Mouse (Mus musculus) liver, adult 2 months (tissue): ENCODE data around the gene Gli1. TPM values are rescaled to one million over a fixed set of nuclear protein-coding genes. Genes with fewer than 3 reads are reported as not detected.

Experiments used
- DNase-seq: peaks from one replicate; pipeline ENCODE4 v3.0.0-alpha.2; 2011; ENCODE audit warnings: low read depth, low spot score; ENCODE audit errors: extremely low read depth
- H3K27ac ChIP-seq: fragments of 200-500 bp; replicated peaks from 2 replicates; pipeline ENCODE4 v1.5.1; 2012; ENCODE audit warnings: low read depth, mild to moderate bottlenecking, control low read depth, inconsistent platforms, low read length; ENCODE audit not compliant: insufficient read depth
- H3K27me3 ChIP-seq: fragments of 200-500 bp; 2 replicates; pipeline ENCODE4 v1.6.1; 2012; ENCODE audit warnings: mild to moderate bottlenecking, moderate library complexity, low read length, inconsistent platforms; ENCODE audit not compliant: control insufficient read depth, insufficient read depth
- H3K36me3 ChIP-seq: fragments of 200-500 bp; 2 replicates; pipeline ENCODE4 v1.6.1; 2012; ENCODE audit warnings: low read length, inconsistent platforms; ENCODE audit not compliant: control insufficient read depth, insufficient read depth
- H3K4me1 ChIP-seq: fragments of 200-500 bp; 2 replicates; pipeline ENCODE4 v1.6.1; 2011; ENCODE audit warnings: low read length; ENCODE audit not compliant: control insufficient read depth, insufficient read depth
- H3K4me3 ChIP-seq: fragments of 200-500 bp; 2 replicates; pipeline ENCODE4 v1.5.1; 2011; ENCODE audit warnings: low read depth, mild to moderate bottlenecking, control low read depth, low read length, moderate library complexity; ENCODE audit not compliant: insufficient read depth
- H3K79me2 ChIP-seq: fragments of 200-500 bp; 2 replicates; pipeline ENCODE4 v1.6.1; 2012; ENCODE audit warnings: inconsistent platforms, mild to moderate bottlenecking, low read length, moderate library complexity; ENCODE audit not compliant: control insufficient read depth, insufficient read depth
- H3K9ac ChIP-seq: fragments of 200-500 bp; 2 replicates; pipeline ENCODE4 v1.6.1; 2012; ENCODE audit warnings: low read depth, mild to moderate bottlenecking, control low read depth, inconsistent platforms, low read length
- CTCF ChIP-seq: fragments of 200-500 bp; IDR thresholded peaks from 2 replicates; pipeline ENCODE4 v1.5.1; 2011; ENCODE audit warnings: low read depth, low read length, control low read depth
- POLR2A ChIP-seq: fragments of 200-500 bp; IDR thresholded peaks from 2 replicates; pipeline ENCODE4 v1.6.1; 2011; ENCODE audit warnings: low read length, control low read depth; ENCODE audit not compliant: insufficient read depth; ENCODE audit errors: extremely low read depth
- WGBS: fragments of 180-500 bp; shearing (Covaris S2); methylation state at CpG from one replicate; pipeline ENCODE4 v1.1.7; 2018; 5-methylcytosine and 5-hydroxymethylcytosine counted together
- polyA plus RNA-seq: library from polyadenylated mRNA; depleted of rRNA; stranded (reverse); fragments of >200 nt; gene quantifications from 2 replicates; pipeline ENCODE4 v1.2.3, GENCODE M21; 2012; rRNA removed
- total RNA-seq: library from RNA; depleted of rRNA; stranded (reverse); fragments of >200 nt; gene quantifications from 2 replicates; pipeline ENCODE4 v1.2.3, GENCODE M21; 2014; rRNA removed

Gli1 gene
- total RNA-seq (not detected in 2 replicates), polyA plus RNA-seq (0.04 TPM in 2 replicates)

GRCm38 (mm10) chr10:127341891-127342639 is at the start of gene Gli1:
Gene Gli1 (minus strand): TSS chr10:127341974.
- WGBS: 1% methylated on average over 29 of the region's 29 CpGs
- peaks cover 6% of the 10 kb centered on the region for H3K4me1 ChIP-seq
- TF ChIP-seq CTCF: peak; percentile 94
- TF ChIP-seq POLR2A: no peak
- no peaks in the 10 kb centered on the region for H3K79me2 ChIP-seq
- no peak within 1 kb of the TSS for H3K9ac ChIP-seq
- peaks cover 9% of the 10 kb centered on the region for H3K27me3 ChIP-seq
- DNase-seq: peak; percentile 75
- H3K4me3 ChIP-seq: peak within 1 kb of the TSS; percentile 16; the same call in 1 of the 2 replicates
- H3K27ac ChIP-seq: no peak within 1 kb of the TSS
- no peaks in the 10 kb centered on the region for H3K36me3 ChIP-seq

- Histone ChIP-seq H3K9ac (no peak overlapping the region; the same call in 1 of the 2 replicates), H3K27ac (peak overlapping the region; percentile 2; the same call in 1 of the 2 replicates), H3K4me3 (peak overlapping the region; percentile 58; the same call in 1 of the 2 replicates)
Measured at GRCm38 (mm10) chr10:127381743-127382134, 40.0 kb upstream of the Gli1 start.

DNA sequence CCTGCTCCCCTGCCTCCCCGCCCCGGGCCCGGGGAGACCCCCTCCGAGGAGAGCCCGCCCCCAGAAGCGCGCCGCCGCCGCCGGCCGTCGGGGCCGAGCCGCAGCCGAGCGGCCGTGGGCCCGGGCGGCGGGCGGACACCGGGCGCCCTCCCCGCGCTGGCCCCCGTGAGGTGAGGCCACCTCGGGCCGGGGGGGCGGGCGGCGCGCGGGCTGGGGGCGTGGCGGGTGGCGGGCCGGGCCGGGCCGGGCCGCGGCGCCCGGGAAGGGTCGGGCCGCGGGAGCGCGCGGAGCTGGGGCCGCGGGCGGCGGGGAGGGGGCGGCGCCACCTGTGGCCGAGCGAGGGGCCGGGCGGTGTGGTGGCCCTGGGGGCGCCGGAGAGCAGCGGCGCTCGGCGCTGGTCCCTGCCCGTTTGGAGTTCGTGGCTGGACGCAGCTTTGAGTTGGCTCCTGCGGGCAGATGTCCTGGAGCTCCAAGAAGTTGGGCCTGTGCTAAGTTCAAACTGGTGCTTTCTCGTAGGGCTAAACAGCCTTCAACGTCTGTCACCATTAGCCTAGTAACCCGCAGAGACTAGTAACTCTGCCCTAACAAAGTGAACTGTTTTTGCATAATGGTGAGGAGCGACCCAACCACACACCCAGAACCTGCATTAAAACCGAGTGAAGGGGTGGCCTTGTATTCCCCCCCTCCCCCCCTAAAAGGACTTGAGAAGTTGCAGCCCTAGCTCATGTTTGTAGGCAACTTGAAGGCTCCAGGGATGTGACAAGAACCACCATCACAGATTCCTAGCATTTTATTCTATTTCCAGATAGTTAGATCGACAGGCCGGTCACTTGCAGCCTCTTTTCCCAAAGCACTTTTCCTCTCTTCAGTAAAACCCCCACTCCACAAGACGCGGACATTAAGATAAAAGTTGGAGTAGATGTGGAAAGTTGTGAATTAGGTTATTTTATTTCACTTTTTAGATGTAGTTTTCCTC is 39.3 kb upstream of the Gli1 start:
- WGBS: 1% methylated on average over 63 of the region's 79 CpGs
- peaks cover 12% of the 10 kb centered on the region; the same call in 1 of the 2 replicates for H3K79me2 ChIP-seq
- H3K36me3 ChIP-seq: no peaks in the 10 kb centered on the region
- H3K9ac ChIP-seq: peak overlapping the region; percentile 75
- TF ChIP-seq CTCF (no peak), POLR2A (0 out of 2 replicates have a peak, but pooled peaks have one; percentile 20)
- H3K27me3 ChIP-seq: no peaks in the 10 kb centered on the region
- H3K4me1 ChIP-seq: peaks cover 9% of the 10 kb centered on the region
- peak overlapping the region; percentile 70 for H3K27ac ChIP-seq
- H3K4me3 ChIP-seq: peak overlapping the region; percentile 58
- peak; percentile 66 for DNase-seq

More at GRCm38 (mm10) chr10:127381743-127382134, 40.0 kb upstream of the Gli1 start:
- Histone ChIP-seq H3K4me1 (peaks cover 11% of the 10 kb centered on the region), H3K27me3 (no peaks in the 10 kb centered on the region), H3K79me2 (peaks cover 12% of the 10 kb centered on the region; the same call in 1 of the 2 replicates), H3K36me3 (no peaks in the 10 kb centered on the region)
- WGBS: 21% methylated on average over 2 of the region's 2 CpGs
- TF ChIP-seq POLR2A: no peak
- TF ChIP-seq CTCF: no peak
- peak; percentile 64 for DNase-seq

DNA sequence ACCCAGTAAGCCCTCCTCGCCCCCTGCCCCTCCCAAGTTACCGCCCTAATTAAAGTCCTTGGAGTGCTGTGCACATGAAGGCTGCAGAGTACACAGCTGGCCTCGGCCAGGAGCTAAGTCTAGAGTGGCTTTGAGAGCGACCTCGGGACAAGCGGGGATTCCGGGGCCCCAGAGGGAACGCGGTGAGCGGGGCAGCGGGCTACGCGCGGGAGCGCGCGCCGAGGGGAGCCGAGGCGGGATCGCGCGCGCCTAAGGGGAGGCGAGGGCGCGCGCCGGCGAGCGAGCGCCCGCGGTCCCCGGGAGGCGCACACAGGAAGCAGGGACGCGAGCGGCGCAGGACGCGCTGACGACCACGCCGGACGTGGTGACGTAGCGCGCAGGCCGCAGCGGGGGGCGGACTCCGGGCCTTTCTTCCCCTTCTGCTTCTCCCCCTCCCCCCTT is 38.5 kb upstream of the Gli1 start, which contains the start of gene R3hdm2:
R3hdm2 (plus strand) TSS at position 77 of the 441 bp plus-strand sequence.
- H3K79me2 ChIP-seq: peaks cover 7% of the 10 kb centered on the region; the same call in 1 of the 2 replicates
- peak; percentile 70 for DNase-seq
- no peaks in the 10 kb centered on the region for H3K27me3 ChIP-seq
- H3K36me3 ChIP-seq: no peaks in the 10 kb centered on the region
- peaks cover 6% of the 10 kb centered on the region for H3K4me1 ChIP-seq
- peak within 1 kb of the TSS; percentile 72 for H3K27ac ChIP-seq
- WGBS: under 1% methylated on average over 50 of the region's 53 CpGs
- H3K9ac ChIP-seq: peak within 1 kb of the TSS; percentile 75
- peak within 1 kb of the TSS; percentile 58 for H3K4me3 ChIP-seq
- TF ChIP-seq CTCF: no peak
- peak; percentile 71; the same call in 1 of the 2 replicates for TF ChIP-seq POLR2A

- Histone ChIP-seq H3K36me3 (no peaks in the 10 kb centered on the region), H3K4me3 (peak overlapping the region; percentile 58; the same call in 1 of the 2 replicates), H3K9ac (peak overlapping the region; percentile 72; the same call in 1 of the 2 replicates), H3K4me1 (peaks cover 6% of the 10 kb centered on the region), H3K27me3 (no peaks in the 10 kb centered on the region), H3K27ac (peak overlapping the region; percentile 72), H3K79me2 (peaks cover 4% of the 10 kb centered on the region; the same call in 1 of the 2 replicates)
- no peak for TF ChIP-seq CTCF
- no peak for TF ChIP-seq POLR2A
- 79% methylated on average over 8 of the region's 8 CpGs for WGBS
- no peak for DNase-seq
Measured at GRCm38 (mm10) chr10:127379654-127380053, 37.9 kb upstream of the Gli1 start.
